Mouse (Mus musculus): Measurements from ENCODE around the gene Rabgap1l.

DNA sequence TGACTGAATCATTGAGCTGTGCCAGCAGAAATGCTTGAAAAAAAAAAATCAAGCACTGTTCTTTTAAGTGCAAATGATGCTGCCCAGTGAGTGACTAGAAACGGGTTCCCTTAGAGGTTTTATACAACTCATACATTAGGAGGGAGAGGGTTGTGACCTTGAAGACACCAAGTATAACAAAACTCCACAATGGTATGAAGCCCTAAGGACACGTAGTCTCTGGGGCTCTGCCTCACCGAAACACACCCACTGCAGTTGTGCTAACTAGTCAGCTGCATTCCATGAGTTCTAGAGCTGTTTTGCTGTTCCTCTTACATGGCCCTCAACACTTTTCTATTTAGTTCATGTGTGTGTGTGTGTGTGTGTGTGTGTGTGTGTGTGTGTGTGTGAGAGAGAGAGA is 141.3 kb downstream of the Rabgap1l start:
- TF ChIP-seq CTCF (IDR thresholded peaks at IDR 0.05; ENCODE audit: borderline replicate concordance, extremely low read depth, insufficient read depth, insufficient read length) (no peak), POLR2A (IDR thresholded peaks at IDR 0.05; ENCODE audit: borderline replicate concordance, extremely low read depth, insufficient read depth, insufficient read length, poor library complexity, severe bottlenecking) (no peak)

Measured in brain, embryonic 14.5 days (tissue).